Mouse (Mus musculus) lung, postnatal 0 days (tissue): ENCODE data around the gene Hoxd10. TPM values are rescaled to one million over a fixed set of nuclear protein-coding genes. Genes with fewer than 3 reads are reported as not detected.

Experiments
- ATAC-seq: fragments of 200-750 bp; cut with Nextera tagmentation; 2 replicates; pipeline ENCODE4 v1.8.0; 2017; ENCODE audit warnings: moderate library complexity
- DNase-seq: peaks from one replicate; pipeline ENCODE4 v3.0.0-alpha.2; 2016; ENCODE audit warnings: low spot score
- H3K27ac ChIP-seq: fragments of 300-500 bp; sonication (generic); 2 replicates; pipeline ENCODE4 v1.5.1; 2014; ENCODE audit warnings: antibody characterized with exemption, mild to moderate bottlenecking, low read length, mixed read lengths
- H3K27me3 ChIP-seq: fragments of 300-500 bp; sonication (generic); replicated peaks from 2 replicates; pipeline ENCODE4 v1.6.1; 2014; ENCODE audit warnings: low read length, mixed read lengths; ENCODE audit not compliant: insufficient read depth
- H3K36me3 ChIP-seq: fragments of 300-500 bp; sonication (generic); 2 replicates; pipeline ENCODE4 v1.6.1; 2014; ENCODE audit warnings: low read length, mixed read lengths; ENCODE audit not compliant: insufficient read depth
- H3K4me1 ChIP-seq: fragments of 300-500 bp; sonication (generic); 2 replicates; pipeline ENCODE4 v1.6.1; 2014; ENCODE audit warnings: antibody characterized with exemption, low read depth, low read length, mixed read lengths; ENCODE audit not compliant: insufficient read depth
- H3K4me2 ChIP-seq: fragments of 300-500 bp; sonication (generic); replicated peaks from 2 replicates; pipeline ENCODE4 v1.6.1; 2014; ENCODE audit warnings: low read depth, mild to moderate bottlenecking, low read length, moderate library complexity, mixed read lengths
- H3K4me3 ChIP-seq: fragments of 300-500 bp; sonication (generic); 2 replicates; pipeline ENCODE4 v1.5.1; 2014; ENCODE audit warnings: low read depth, low read length
- H3K9ac ChIP-seq: fragments of 300-500 bp; sonication (generic); replicated peaks from 2 replicates; pipeline ENCODE4 v1.6.1; 2014; ENCODE audit warnings: low read depth, mild to moderate bottlenecking
- H3K9me3 ChIP-seq: fragments of 300-500 bp; sonication (generic); 2 replicates; pipeline ENCODE4 v1.6.1; 2016; ENCODE audit warnings: low read length, mixed read lengths
- CTCF ChIP-seq: IDR thresholded peaks from 2 replicates; pipeline ENCODE4 v1.5.1; 2016; ENCODE audit warnings: antibody characterized with exemption, mild to moderate bottlenecking
- EP300 ChIP-seq: IDR thresholded peaks from 2 replicates; pipeline ENCODE4 v1.6.1; 2016; ENCODE audit warnings: antibody characterized with exemption, mild to moderate bottlenecking, control low read depth
- WGBS: fragments of 180-500 bp; shearing (Covaris S2); extraction: QIAGEN DNeasy Blood & Tissue Kit; methylation state at CpG from one replicate; pipeline ENCODE4 v1.1.7; 2014; 5-methylcytosine and 5-hydroxymethylcytosine counted together
- polyA plus RNA-seq: library from polyadenylated mRNA; unstranded; fragments of >200 nt; fragmentation: Nextera tagmentation; extraction: Ambion mirVana; gene quantifications from 2 replicates; pipeline ENCODE4 v1.2.1, GENCODE M21; 2015

Hoxd10 gene
- polyA plus RNA-seq, 1 experiment from 2014 or later = 0.20 TPM

GRCm38 (mm10) chr2:74731799-74732512, 40.2 kb downstream of the Hoxd10 start:
- Histone ChIP-seq H3K9ac (no peak overlapping the region), H3K4me2 (no peak overlapping the region), H3K4me1 (0 out of 2 replicates have a peak, but pooled peaks cover 3% of the 10 kb centered on the region), H3K36me3 (no peaks in the 10 kb centered on the region), H3K9me3 (no peaks in the 10 kb centered on the region), H3K4me3 (no peak overlapping the region), H3K27ac (no peak overlapping the region), H3K27me3 (peaks cover 90% of the 10 kb centered on the region)
- WGBS = 12% methylated on average over 9 of the region's 9 CpGs
- no peak for TF ChIP-seq CTCF
- TF ChIP-seq EP300 = no peak
- no peak for ATAC-seq
- no peak for DNase-seq

- H3K4me1 ChIP-seq = no peaks in the 10 kb centered on the region
- no peak for DNase-seq
- 2% methylated on average over 42 of the region's 52 CpGs for WGBS
- no peak overlapping the region for H3K4me2 ChIP-seq
- H3K36me3 ChIP-seq = no peaks in the 10 kb centered on the region
- H3K9ac ChIP-seq = no peak overlapping the region
- no peak for ATAC-seq
- no peaks in the 10 kb centered on the region for H3K9me3 ChIP-seq
- H3K27me3 ChIP-seq = peaks cover 90% of the 10 kb centered on the region
- TF ChIP-seq CTCF (no peak), EP300 (no peak)
- no peak overlapping the region; the same call in 1 of the 2 replicates for H3K4me3 ChIP-seq
- H3K27ac ChIP-seq = no peak overlapping the region
Observed at GRCm38 (mm10) chr2:74732513-74733316, 41.0 kb downstream of the Hoxd10 start.

GRCm38 (mm10) chr2:74733317-74733661, 41.6 kb downstream of the Hoxd10 start:
- ATAC-seq (no peak), DNase-seq (no peak)
- H3K4me3 ChIP-seq = no peak overlapping the region
- 3% methylated on average over 16 of the region's 16 CpGs for WGBS
- no peaks in the 10 kb centered on the region for H3K36me3 ChIP-seq
- peaks cover 90% of the 10 kb centered on the region for H3K27me3 ChIP-seq
- H3K4me1 ChIP-seq = no peaks in the 10 kb centered on the region
- H3K9me3 ChIP-seq = no peaks in the 10 kb centered on the region
- H3K27ac ChIP-seq = no peak overlapping the region
- no peak overlapping the region for H3K4me2 ChIP-seq
- no peak overlapping the region for H3K9ac ChIP-seq
- TF ChIP-seq EP300 = no peak
- TF ChIP-seq CTCF = no peak

- Histone ChIP-seq H3K27ac (no peak overlapping the region), H3K4me3 (no peak overlapping the region), H3K36me3 (no peaks in the 10 kb centered on the region), H3K4me2 (no peak overlapping the region), H3K27me3 (peaks cover 90% of the 10 kb centered on the region), H3K9me3 (no peaks in the 10 kb centered on the region), H3K9ac (no peak overlapping the region), H3K4me1 (no peaks in the 10 kb centered on the region)
- WGBS = 5% methylated on average over 6 of the region's 6 CpGs
- ATAC-seq (no peak), DNase-seq (no peak)
- no peak for TF ChIP-seq CTCF
- TF ChIP-seq EP300 = no peak
Observed at GRCm38 (mm10) chr2:74733765-74734164, 42.0 kb downstream of the Hoxd10 start.

GRCm38 (mm10) chr2:74734451-74734850, 42.7 kb downstream of the Hoxd10 start:
- no peaks in the 10 kb centered on the region for H3K9me3 ChIP-seq
- WGBS = under 1% methylated on average over 12 of the region's 13 CpGs
- no peak overlapping the region for H3K4me3 ChIP-seq
- H3K4me2 ChIP-seq = no peak overlapping the region
- no peak overlapping the region for H3K9ac ChIP-seq
- DNase-seq (no peak), ATAC-seq (no peak)
- no peak overlapping the region for H3K27ac ChIP-seq
- no peaks in the 10 kb centered on the region for H3K4me1 ChIP-seq
- H3K27me3 ChIP-seq = peaks cover 92% of the 10 kb centered on the region
- no peaks in the 10 kb centered on the region for H3K36me3 ChIP-seq
- TF ChIP-seq CTCF (no peak), EP300 (no peak)

GRCm38 (mm10) chr2:74734996-74735811, 43.5 kb downstream of the Hoxd10 start:
- TF ChIP-seq EP300 (no peak), CTCF (no peak)
- WGBS = 6% methylated on average over 27 of the region's 27 CpGs
- Histone ChIP-seq H3K9me3 (no peaks in the 10 kb centered on the region), H3K27ac (no peak overlapping the region), H3K4me3 (no peak overlapping the region), H3K27me3 (peaks cover 89% of the 10 kb centered on the region), H3K4me2 (no peak overlapping the region), H3K4me1 (no peaks in the 10 kb centered on the region), H3K9ac (no peak overlapping the region), H3K36me3 (no peaks in the 10 kb centered on the region)
- DNase-seq = no peak
- ATAC-seq = no peak
